Mouse (Mus musculus) myocyte (in vitro differentiated cells): ENCODE results near the gene Fthl17e. TPM values are rescaled to one million over a fixed set of nuclear protein-coding genes. Genes with fewer than 3 reads are reported as not detected.
"Not testable (repeated sequence)": the region's sequence is repeated elsewhere in the genome, so short reads cannot be mapped to it uniquely, and the experiment has no call there.

Source experiments
- H3K27me3 ChIP-seq: one replicate; pipeline ENCODE4 v1.6.1; 2011; ENCODE audit not compliant: control insufficient read depth, insufficient read depth, insufficient read length
- H3K36me3 ChIP-seq: one replicate; pipeline ENCODE4 v1.6.1; 2011; ENCODE audit not compliant: control insufficient read depth, insufficient read depth
- H3K4me2 ChIP-seq: one replicate; pipeline ENCODE4 v1.6.1; 2011; ENCODE audit warnings: low read depth, control low read depth
- H3K4me3 ChIP-seq: one replicate; pipeline ENCODE4 v1.5.1; 2011; ENCODE audit warnings: mild to moderate bottlenecking, control low read depth, moderate library complexity
- H3K79me2 ChIP-seq: one replicate; pipeline ENCODE4 v1.6.1; 2011; ENCODE audit not compliant: control insufficient read depth, insufficient read depth
- H3ac ChIP-seq: one replicate; pipeline ENCODE4 v1.6.1; 2011; ENCODE audit not compliant: control insufficient read depth, insufficient read length
- CEBPB ChIP-seq: IDR thresholded peaks from 2 replicates; pipeline ENCODE4 v1.6.1; 2011; ENCODE audit warnings: mild to moderate bottlenecking, moderate library complexity; ENCODE audit not compliant: poor library complexity, insufficient read depth, severe bottlenecking
- E2F4 ChIP-seq: IDR thresholded peaks from one replicate; pipeline ENCODE4 v1.6.1; 2011; ENCODE audit warnings: mild to moderate bottlenecking, control low read depth, moderate library complexity; ENCODE audit not compliant: insufficient read depth
- MAX ChIP-seq: IDR thresholded peaks from one replicate; pipeline ENCODE4 v1.6.1; 2011; ENCODE audit warnings: low read depth, mild to moderate bottlenecking, control low read depth
- MYOD1 ChIP-seq, 3 experiments: IDR thresholded peaks; one replicate each; pipeline ENCODE4 v1.6.1; 2011; ENCODE audit warnings: control low read depth in 2 of 3, low read depth in 2 of 3, mild to moderate bottlenecking in 2 of 3, moderate library complexity in 1 of 3; ENCODE audit not compliant: insufficient read length in 2 of 3, control insufficient read depth in 1 of 3
- MYOG ChIP-seq, 3 experiments: IDR thresholded peaks; one replicate each; pipeline ENCODE4 v1.6.1; 2011; ENCODE audit warnings: control low read depth in 2 of 3, low read depth in 2 of 3, mild to moderate bottlenecking in 2 of 3; ENCODE audit not compliant: insufficient read length in 2 of 3, control insufficient read depth in 1 of 3, insufficient read depth in 1 of 3
- POLR2A ChIP-seq: IDR thresholded peaks from one replicate; pipeline ENCODE4 v1.6.1; 2011; ENCODE audit warnings: low read depth, mild to moderate bottlenecking, control low read depth, moderate library complexity; ENCODE audit not compliant: insufficient read length
- POLR2AphosphoS2 ChIP-seq: IDR thresholded peaks from one replicate; pipeline ENCODE4 v1.6.1; 2011; ENCODE audit warnings: low read depth, control low read depth; ENCODE audit not compliant: insufficient read length
- REST ChIP-seq: IDR thresholded peaks from one replicate; pipeline ENCODE4 v1.6.1; 2011; ENCODE audit warnings: mild to moderate bottlenecking, control low read depth, moderate library complexity; ENCODE audit not compliant: insufficient read depth, insufficient read length
- SRF ChIP-seq: IDR thresholded peaks from one replicate; pipeline ENCODE4 v1.6.1; 2011; ENCODE audit warnings: low read depth; ENCODE audit not compliant: control insufficient read depth, insufficient read length
- TCF12 ChIP-seq: IDR thresholded peaks from one replicate; pipeline ENCODE4 v1.6.1; 2011; ENCODE audit warnings: mild to moderate bottlenecking, control low read depth; ENCODE audit not compliant: poor library complexity, insufficient read depth, severe bottlenecking
- TCF3 ChIP-seq: IDR thresholded peaks from one replicate; pipeline ENCODE4 v1.6.1; 2011; ENCODE audit warnings: low read depth, control low read depth; ENCODE audit not compliant: insufficient read length
- USF1 ChIP-seq: IDR thresholded peaks from one replicate; pipeline ENCODE4 v1.6.1; 2011; ENCODE audit warnings: low read depth, mild to moderate bottlenecking, control low read depth, moderate library complexity
- polyA plus RNA-seq: library from polyadenylated mRNA; unstranded; fragments of >200 nt; fragmentation: generic; extraction: Trizol; gene quantifications from one replicate; pipeline ENCODE4 v1.2.1, GENCODE M21; 2012; ENCODE audit warnings: missing spikeins

The Fthl17e gene
- polyA plus RNA-seq: not detected

DNA sequence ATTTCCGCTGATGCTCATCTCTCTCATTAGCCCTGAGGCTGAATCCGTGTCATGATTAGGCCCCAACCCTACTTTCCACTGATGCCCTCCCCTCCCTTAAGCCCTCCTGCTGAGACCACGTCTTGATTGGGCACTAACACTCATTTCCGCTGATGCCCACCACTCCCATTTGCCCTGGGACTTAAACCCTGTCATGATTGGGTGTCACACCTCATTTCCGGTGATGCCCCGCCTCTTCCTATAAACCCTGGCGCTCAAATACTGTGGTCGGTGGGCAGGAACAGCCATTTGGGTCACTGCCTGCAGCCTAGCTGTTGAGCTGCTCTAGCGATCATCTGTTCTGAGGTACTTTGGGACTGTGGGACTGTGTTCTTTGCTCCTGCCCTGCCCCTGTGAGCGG, at the start of gene Fthl17e:
Gene Fthl17e, plus strand, starts transcription at position 301 of the 400 bp plus-strand sequence.
- not testable (repeated sequence) for H3ac ChIP-seq, H3K27me3 ChIP-seq, H3K79me2 ChIP-seq, H3K36me3 ChIP-seq, H3K4me2 ChIP-seq, H3K4me3 ChIP-seq

DNA sequence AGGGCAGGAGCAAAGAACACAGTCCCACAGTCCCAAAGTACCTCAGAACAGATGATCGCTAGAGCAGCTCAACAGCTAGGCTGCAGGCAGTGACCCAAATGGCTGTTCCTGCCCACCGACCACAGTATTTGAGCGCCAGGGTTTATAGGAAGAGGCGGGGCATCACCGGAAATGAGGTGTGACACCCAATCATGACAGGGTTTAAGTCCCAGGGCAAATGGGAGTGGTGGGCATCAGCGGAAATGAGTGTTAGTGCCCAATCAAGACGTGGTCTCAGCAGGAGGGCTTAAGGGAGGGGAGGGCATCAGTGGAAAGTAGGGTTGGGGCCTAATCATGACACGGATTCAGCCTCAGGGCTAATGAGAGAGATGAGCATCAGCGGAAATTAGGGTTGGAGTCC, 46.6 kb upstream of the Fthl17e start, which contains the start of gene Fthl17d:
Gene Fthl17d, minus strand, starts transcription at position 101 of the 400 bp plus-strand sequence.
- H3ac ChIP-seq, H3K4me3 ChIP-seq, H3K79me2 ChIP-seq, H3K4me2 ChIP-seq, H3K36me3 ChIP-seq, H3K27me3 ChIP-seq: not testable (repeated sequence)

DNA sequence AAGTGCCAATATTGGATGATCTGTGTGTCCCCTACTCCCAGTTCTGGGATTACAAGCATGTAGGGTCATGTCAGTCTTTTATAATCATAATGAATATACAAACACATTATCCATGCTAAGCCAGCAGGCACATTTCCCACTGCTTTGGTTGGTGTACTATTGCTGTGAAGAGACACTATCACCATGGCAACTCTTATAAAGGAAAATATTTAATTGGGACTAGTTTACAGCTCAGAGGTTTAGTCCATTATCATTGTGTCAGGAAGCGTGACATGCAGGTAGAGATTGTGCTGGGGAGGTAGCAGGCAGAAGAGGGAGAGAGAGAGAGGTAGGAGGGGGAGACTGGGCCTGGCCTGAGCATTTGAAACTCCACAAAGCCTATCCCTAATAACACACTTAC, 17.2 kb upstream of the Fthl17e start:
- Histone ChIP-seq H3K4me2 (no peak overlapping the region), H3K27me3 (no peaks in the 10 kb centered on the region), H3K79me2 (no peaks in the 10 kb centered on the region), H3K4me3 (no peak overlapping the region), H3ac (no peak overlapping the region), H3K36me3 (no peaks in the 10 kb centered on the region)
- no peak for TF ChIP-seq USF1
- TF ChIP-seq CEBPB: no peak
- TF ChIP-seq TCF3: no peak
- no peak for TF ChIP-seq POLR2A
- TF ChIP-seq MYOD1 (IDR thresholded peaks at IDR 0.05; ENCODE audit: control insufficient read depth in 1 of 3, insufficient read length in 2 of 3, low read depth in 2 of 3): no peak
- no peak for TF ChIP-seq POLR2AphosphoS2
- no peak for TF ChIP-seq MYOG (IDR thresholded peaks at IDR 0.05; ENCODE audit: control insufficient read depth in 1 of 3, insufficient read depth in 1 of 3, insufficient read length in 2 of 3, low read depth in 2 of 3)
- no peak for TF ChIP-seq REST
- TF ChIP-seq SRF: no peak
- no peak for TF ChIP-seq E2F4
- TF ChIP-seq MAX: no peak
- no peak for TF ChIP-seq TCF12

GRCm38 (mm10) chrX:9019481-9019880, 13.8 kb upstream of the Fthl17e start:
- Histone ChIP-seq H3K4me3 (no peak overlapping the region), H3K36me3 (no peaks in the 10 kb centered on the region), H3K27me3 (no peaks in the 10 kb centered on the region), H3ac (no peak overlapping the region), H3K4me2 (no peak overlapping the region), H3K79me2 (no peaks in the 10 kb centered on the region)
- TF ChIP-seq POLR2A: no peak
- no peak for TF ChIP-seq MAX
- TF ChIP-seq REST: no peak
- no peak for TF ChIP-seq MYOD1 (IDR thresholded peaks at IDR 0.05; ENCODE audit: control insufficient read depth in 1 of 3, insufficient read length in 2 of 3, low read depth in 2 of 3)
- no peak for TF ChIP-seq E2F4
- no peak for TF ChIP-seq SRF
- no peak for TF ChIP-seq USF1
- no peak for TF ChIP-seq POLR2AphosphoS2
- TF ChIP-seq TCF12: no peak
- TF ChIP-seq TCF3: no peak
- TF ChIP-seq CEBPB: no peak
- TF ChIP-seq MYOG (IDR thresholded peaks at IDR 0.05; ENCODE audit: control insufficient read depth in 1 of 3, insufficient read depth in 1 of 3, insufficient read length in 2 of 3, low read depth in 2 of 3): no peak

DNA sequence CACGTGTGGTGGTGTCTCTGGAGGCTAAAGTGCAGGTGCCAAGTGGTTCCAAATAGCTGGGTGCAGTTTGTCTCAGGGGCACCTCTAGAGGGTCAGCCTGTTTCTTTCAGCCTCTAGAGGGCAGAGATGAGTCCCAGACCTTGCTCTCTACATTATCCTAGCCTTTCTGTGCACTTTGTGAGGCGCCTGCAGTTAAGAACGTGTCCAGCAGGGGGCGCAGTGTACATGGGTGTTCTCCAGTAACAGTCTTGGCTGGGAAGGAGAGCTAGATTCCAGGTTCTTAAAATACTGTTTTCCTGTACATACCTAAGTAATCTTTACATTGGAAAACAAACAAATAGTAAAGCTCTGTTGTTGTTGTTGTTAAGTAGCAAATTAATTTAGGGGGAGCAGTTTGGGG, 8.3 kb downstream of the Fthl17e start:
- H3K36me3 ChIP-seq, H3K4me2 ChIP-seq, H3K4me3 ChIP-seq, H3ac ChIP-seq, H3K27me3 ChIP-seq, H3K79me2 ChIP-seq: not testable (repeated sequence)

- H3ac ChIP-seq, H3K4me2 ChIP-seq, H3K27me3 ChIP-seq, H3K79me2 ChIP-seq, H3K36me3 ChIP-seq, H3K4me3 ChIP-seq: not testable (repeated sequence)
Observed at GRCm38 (mm10) chrX:9060952-9061351, 27.7 kb downstream of the Fthl17e start.
